Mouse (Mus musculus) heart, postnatal 25 days (tissue): ENCODE measurements around the gene Kat8. TPM values are rescaled to one million over a fixed set of nuclear protein-coding genes. Genes with fewer than 3 reads are reported as not detected.
A peak's percentile ranks its signal among the peaks of the same experiment; 100 is the strongest.
"Not testable (repeated sequence)": the region's sequence is repeated elsewhere in the genome, so short reads cannot be mapped to it uniquely, and the experiment has no call there.

Experiments used
- DNase-seq: peaks from one replicate; pipeline ENCODE4 v3.0.0; 2022; ENCODE audit warnings: low spot score
- intact Hi-C: fragments of 180-260 bp; cut with DNase I; formaldehyde crosslinking; loops from one replicate; pipeline ENCODE4 v1.15.1; 2025
- total RNA-seq, 2 experiments: library from RNA; stranded (reverse); gene quantifications; 2 replicates each; pipeline ENCODE4 v1.2.3; 2021

Kat8 gene
- total RNA-seq, 2 experiments from 2014 or later: 12.3 to 13.5 TPM

- intact Hi-C loops: no loop called here
- no peak for DNase-seq
Measured at GRCm38 (mm10) chr7:127927726-127928125, 15.4 kb downstream of the Kat8 start.

DNA sequence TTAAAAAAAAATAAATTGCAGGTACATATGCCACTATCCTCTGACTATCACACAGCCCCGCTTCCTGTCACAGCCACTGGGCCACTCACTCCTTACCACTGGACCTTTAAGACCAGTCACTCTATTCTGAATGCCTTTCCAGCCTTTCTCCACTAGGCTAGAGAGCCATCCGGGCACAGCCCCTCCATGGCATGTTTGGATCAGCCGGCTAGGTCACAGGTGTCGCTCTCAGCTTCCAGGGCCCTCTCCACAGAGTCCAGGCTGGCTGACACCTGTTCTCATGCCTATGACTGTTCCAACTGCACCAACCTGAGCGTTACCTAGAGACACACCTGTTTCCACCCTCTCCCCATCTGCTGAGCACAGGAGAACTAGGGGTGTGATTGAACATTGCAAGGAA, 16.3 kb downstream of the Kat8 start:
- intact Hi-C loops: no loop called here
- no peak for DNase-seq

- DNase-seq: no peak
- intact Hi-C loops: loop anchor here (5.0 kb wide), 1 partner anchor 133 kb away; no protein-coding TSS in a partner anchor
Measured at GRCm38 (mm10) chr7:127929923-127930322, 17.6 kb downstream of the Kat8 start, which contains the start of gene Prss8. Gene Prss8, minus strand, starts transcription at chr7:127930104.

- DNase-seq: no peak
- intact Hi-C loops: loop anchor here (5.0 kb wide), 1 partner anchor 133 kb away; no protein-coding TSS in a partner anchor
Measured at GRCm38 (mm10) chr7:127930636-127931035, 18.3 kb downstream of the Kat8 start.

- intact Hi-C loops: loop anchor here (5.0 kb wide), 1 partner anchor 134 kb away; no protein-coding TSS in a partner anchor
- no peak for DNase-seq
Measured at GRCm38 (mm10) chr7:127931351-127932135, 19.2 kb downstream of the Kat8 start.

DNA sequence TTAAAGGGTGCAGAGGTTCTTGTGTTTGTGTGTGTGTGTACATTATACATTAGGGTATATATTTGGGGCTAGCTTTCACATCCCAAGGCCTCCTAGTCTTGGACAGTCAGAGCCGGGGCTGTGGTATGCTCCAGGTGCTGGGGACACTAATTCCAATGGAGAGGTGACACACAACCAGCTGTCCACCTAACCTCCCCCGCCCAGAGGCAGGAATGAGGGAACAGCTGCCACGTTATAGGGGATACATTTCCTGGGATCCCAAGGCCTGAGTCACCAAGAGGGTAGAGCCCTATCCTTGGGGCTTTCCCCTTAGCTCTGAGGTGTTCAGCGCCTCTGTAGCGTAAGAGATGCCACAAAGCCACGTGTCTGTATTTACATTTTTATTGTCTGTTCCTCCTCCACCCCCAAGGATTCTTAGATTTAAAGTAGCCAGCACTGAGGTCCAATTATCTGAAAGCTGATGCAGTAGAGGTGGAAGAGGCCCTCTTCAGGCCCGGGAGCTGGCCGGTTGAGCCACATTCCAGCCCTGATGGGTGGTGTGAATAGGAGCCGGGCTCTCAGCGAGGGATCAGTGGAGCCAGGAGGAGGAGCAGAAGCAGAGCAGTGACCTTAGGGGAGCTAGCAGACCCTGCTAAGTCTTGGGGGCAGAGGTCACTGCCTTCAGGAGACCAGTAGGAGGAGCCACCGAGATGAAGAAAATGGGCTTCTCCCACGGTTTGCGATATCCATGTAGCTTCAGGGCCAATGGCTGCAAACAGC, 20.1 kb downstream of the Kat8 start:
- no peak for DNase-seq
- intact Hi-C loops: loop anchor here (5.0 kb wide), 1 partner anchor 135 kb away; no protein-coding TSS in a partner anchor

- intact Hi-C loops: loop anchor here (5.0 kb wide), 1 partner anchor 137 kb away; no protein-coding TSS in a partner anchor
- no peak for DNase-seq
Measured at GRCm38 (mm10) chr7:127934075-127934474, 21.8 kb downstream of the Kat8 start.

DNA sequence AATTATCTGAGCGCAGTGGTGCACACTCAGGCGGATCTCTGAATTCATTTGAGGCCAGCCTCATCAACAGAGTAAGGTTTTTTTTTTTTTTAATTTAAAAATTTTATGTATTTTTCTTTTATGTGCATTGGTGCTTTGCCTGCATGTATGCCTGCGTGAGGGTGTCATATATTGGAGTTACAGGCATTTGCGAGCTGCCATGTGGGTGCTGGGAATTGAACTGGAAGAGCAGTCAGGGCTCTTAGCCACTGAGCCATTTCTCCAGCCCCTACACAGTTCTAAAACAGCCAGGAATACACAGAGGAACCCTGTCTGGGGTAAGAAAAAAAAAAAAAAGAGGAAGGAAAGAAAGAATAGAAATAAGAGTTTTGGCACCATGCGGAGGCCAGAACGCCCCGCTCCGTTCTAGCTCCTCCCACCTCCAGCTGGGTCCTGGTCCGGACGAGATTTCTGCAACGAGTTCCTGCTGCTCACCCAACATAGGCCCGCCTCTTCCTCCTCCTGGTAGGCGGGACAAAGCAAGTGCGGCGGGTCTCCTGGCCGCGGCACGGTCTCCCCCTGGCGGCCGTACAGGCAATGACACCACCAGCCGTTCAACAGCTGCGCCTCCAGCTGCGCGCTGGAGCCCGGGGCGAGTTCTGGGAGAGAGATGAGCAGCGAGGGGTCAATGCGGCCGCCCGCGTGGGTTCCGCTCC, 22.9 kb downstream of the Kat8 start:
- DNase-seq: peak; percentile 94
- intact Hi-C loops: no loop called here

DNA sequence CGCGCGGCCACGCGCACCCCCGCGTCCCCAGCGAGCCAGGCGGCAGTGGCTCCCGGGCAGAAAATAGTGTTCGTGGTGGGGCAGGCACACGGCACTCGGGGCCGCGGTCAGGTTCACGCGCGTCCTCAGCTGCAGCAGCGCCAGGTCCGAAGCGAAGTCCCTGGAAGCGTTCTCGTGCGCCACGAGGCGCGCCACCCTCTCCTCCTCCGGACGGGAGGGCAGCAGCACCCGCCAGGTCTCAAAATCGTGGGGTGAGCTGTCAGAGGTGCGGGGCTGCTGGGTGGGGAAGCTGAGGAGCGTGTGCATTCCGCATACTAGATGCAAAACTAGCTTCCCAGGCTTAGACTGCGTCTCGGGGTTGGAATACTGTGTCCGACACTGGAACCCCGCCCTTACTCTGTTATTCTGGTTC, 23.4 kb downstream of the Kat8 start:
- intact Hi-C loops: no loop called here
- DNase-seq: no peak

DNA sequence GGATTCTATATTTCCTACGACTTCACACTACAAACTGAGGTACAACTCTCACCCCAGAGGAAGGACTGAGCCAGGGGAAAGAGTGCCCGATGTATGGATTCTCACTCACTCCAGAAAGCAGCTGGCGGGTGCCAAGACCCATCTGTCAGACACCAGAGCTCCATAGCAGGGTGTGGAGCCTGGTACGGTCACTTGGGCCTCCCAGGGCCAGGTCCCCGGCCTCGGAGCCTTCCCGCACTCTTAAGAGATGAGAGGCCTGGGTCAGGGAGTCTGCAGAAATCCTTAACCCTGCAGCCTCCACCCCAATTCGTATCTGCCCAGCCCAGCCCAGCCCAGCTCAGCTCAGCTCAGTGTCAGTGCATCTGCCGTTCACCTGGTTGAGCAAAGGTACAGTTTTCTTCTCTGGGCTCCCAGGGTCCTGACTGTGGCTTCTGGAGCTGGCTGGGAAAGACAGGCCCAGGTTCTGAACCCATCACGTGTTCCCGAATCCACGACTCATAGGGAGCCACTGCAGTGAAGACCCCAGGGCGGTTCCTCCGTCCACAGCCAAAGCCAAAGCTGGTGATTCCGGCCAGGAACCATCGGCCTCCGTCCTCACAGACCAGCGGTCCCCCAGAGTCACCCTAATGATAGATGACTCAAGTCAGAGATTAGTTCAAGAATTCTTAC, 24.0 kb downstream of the Kat8 start:
- DNase-seq: no peak
- intact Hi-C loops: no loop called here

DNA sequence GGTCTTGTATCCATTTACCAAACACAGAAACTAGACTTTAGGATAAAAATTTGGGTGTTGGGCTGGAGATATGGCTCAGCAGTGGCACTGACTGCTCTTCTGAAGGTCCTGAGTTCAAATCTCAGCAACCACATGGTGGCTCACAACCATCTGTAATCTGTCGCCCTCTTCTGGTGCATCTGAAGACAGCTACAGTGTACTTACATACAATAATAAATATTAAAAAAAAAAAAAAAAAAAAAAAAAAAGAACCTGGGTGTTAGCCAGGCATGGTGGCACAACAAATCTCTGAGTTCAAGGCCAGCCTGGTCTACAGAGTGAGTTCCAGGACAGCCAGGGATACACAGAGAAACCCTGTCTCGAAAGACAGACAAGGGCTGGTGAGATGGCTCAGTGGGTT, 29.8 kb downstream of the Kat8 start:
- DNase-seq, intact Hi-C loops: not testable (repeated sequence)

GRCm38 (mm10) chr7:127944614-127945013, 32.3 kb downstream of the Kat8 start:
- DNase-seq: no peak
- intact Hi-C loops: no loop called here

DNA sequence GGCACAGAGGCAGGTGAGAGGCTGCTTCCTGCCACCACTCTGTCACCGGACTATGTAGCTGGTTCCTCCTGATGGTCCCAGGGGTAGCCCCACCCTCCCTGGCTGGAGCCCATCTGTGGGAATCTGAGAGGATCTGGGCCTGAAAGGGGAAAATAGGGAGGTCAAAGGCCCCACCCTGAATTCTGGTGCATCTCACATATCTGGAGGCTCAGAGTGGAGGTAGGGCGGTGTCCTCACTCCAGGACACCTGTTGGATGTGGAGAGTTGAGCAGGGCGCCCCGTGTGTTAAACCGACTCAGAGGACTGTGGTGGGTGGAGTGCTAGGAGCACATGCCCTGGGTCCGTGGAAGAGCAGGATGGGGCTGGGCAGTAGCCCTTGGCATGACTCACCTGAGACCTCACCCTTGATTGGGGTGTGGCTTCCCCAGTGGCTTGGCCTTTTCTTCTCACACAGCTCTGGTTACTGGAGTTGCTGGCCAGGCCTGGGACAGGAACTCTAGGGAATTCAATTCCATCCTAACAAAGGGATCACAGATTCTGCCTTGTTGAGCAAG, 34.2 kb downstream of the Kat8 start, which contains the start of gene Prss36:
TSS of gene Prss36 (minus strand) at position 256 of the 554 bp plus-strand sequence.
- DNase-seq: no peak
- intact Hi-C loops: no loop called here

DNA sequence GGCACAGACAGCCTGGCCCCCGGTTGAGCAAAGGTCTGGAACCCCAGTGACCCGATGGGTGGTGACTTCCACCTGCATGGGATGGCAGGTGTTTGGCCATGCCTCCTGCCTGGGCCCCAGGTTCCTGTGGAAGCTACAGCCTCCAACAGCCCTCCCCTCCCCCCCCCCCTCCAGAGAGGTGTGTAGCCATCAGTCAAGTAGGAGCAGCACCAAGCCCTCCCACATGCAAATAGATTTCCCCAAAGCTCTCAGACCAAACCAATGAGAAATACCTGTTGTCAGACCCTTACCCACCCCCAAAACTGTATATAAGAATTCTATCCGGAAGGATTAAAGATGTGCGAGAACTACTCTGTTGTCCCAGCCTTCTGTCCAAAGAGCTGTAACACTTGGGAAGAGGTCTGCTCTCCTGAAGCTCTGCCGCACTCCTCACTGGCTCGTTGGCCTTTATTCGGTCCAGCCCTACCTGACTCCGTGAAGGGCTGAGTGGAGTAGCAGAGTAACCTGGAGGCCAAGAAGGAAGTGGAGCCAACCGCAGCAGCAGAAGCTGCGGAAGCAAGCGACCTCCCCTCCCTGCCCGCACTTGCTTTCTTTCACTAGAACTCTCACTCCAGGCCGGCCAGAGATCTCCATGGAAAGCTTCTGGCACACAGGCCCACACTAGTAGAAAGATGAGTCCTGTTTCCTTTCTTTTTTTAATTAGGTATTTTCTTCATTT, 40.7 kb downstream of the Kat8 start:
- intact Hi-C loops: no loop called here
- DNase-seq: no peak

DNA sequence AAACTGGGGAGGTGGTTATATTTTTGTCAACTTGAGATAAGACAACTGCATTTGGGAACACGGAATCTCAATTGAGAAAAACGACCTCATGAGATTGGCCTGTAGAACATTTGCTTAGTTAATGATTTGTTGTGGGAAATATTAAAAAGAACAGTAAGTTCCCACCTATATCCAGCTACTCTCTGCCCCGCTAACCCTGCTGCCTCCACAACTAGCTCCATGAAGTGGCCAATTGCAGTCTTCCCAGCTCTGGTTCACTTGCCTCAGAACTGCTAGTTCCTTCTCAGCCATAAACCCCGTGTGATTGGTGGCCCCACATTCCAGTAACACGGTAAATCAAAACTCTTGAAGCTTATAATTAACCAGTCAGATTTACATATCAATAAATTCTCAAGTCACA, 47.0 kb downstream of the Kat8 start:
- intact Hi-C loops: no loop called here
- DNase-seq: no peak

- DNase-seq: no peak
- intact Hi-C loops: no loop called here
Measured at GRCm38 (mm10) chr7:127966371-127966918, 54.1 kb downstream of the Kat8 start.

DNA sequence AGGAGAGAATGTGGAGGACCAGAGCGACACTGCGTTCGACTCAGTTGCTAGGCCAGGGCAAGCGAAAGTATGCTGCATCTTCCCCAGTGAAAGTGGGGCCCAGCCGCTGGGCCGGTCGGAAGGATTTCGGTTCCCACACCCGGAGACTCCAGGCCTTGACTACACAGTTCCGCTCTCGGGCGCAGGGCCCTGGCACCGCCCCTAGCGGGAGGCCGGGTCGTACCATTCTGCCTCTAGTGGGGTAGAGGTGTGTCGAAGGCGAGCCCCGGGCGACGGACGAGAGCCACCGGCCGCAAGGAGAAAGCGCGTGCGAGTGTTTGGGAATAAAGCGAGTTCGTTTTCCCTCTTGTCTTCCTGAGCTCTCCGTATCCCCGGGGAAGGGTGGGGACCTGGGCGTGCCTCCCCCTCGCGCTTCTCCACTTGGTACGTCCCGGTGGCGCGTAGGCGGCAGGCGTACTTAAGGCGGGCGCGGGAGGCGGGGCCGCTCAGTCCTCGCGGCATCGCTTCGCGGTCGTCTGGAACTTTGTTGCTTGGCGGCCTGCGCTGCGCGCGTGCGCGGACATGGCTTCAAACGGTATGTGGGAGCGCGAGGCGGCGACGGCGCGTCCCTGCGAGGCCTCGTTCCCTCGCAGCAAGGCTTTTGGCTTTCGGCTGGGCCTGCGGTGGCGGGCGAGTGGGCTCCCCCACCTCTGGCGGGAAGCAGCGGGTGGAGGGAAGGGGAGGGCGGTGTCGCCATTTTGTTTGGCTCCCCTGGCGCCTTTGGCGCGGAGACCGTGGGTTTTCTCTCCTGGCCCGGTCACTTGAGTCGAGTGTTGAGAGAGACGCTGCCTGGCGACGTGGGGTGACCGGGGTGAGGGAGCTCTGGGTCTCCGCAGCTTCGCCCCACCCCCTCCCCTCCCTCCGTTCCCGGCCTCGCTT, 54.9 kb downstream of the Kat8 start, which contains the start of gene Fus:
TSS of gene Fus (plus strand) at position 454 of the 918 bp plus-strand sequence.
- intact Hi-C loops: no loop called here
- DNase-seq: peak; percentile 91
